Mouse (Mus musculus) induced T-regulatory cell, adult 2 months (primary cell): Measurements from ENCODE around the gene Serpina1d.
"Not testable (repeated sequence)": the region's sequence is repeated elsewhere in the genome, so short reads cannot be mapped to it uniquely, and the experiment has no call there.

Source experiments
- DNase-seq: peaks from one replicate; pipeline ENCODE4 v3.0.0-alpha.2; 2012; ENCODE audit warnings: low read depth

Serpina1d gene

DNA sequence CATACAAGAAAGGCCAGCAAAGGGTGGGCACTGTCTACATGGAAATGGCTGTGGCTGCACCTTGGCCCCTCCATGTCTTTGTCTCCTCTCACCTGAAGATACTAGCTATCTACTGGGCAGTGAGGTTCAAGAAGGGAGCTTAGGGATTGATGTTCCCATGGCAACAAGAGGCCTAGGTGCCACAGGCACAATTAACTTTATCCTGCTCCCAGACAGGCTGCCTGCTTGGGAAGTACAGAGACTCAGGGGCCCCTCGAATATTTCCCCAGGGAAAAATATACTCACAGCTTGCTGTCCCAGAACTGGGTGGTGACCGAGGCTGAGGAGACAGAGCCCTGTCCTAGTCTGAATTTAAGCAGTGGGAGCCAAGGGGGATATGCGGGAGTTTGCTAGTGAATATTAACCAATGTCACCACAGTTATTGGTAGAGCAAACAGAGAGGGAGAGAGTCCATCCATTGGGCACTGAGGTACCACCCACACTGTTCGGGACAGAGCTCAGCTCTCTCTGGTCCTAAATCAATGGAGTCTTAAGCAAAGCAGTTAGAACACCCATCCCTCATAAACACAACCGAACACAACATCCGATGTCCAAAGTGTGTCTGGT is at the start of gene Serpina1d:
Gene Serpina1d (minus strand): TSS at position 347 of the 606 bp plus-strand sequence.
- not testable (repeated sequence) for DNase-seq

- DNase-seq: not testable (repeated sequence)
These were observed 2.8 kb downstream of the Serpina1d start for GRCm38 (mm10) chr12:103770597-103770996.

DNA sequence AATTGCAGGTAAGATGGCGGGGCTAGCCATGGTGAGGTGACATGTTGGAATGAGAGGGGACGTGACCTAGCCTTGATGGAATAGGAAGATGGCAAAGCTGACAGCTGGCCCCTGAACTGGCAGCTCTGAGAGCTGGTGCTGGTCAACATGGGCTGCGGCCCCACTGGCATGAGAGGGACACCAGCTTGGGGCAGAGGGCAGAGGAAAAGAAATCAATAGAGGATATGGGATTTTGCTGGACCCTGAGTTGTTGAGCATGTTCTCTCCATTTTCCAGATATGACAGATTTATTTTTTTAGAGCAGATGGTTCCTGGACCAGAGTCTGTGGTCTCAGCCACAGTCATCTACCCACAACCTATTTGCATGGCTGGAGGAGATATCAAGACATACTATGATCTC is 10.3 kb downstream of the Serpina1d start:
- not testable (repeated sequence) for DNase-seq

- DNase-seq: not testable (repeated sequence)
These were observed 13.1 kb downstream of the Serpina1d start for GRCm38 (mm10) chr12:103760316-103760715.

GRCm38 (mm10) chr12:103745957-103746356 is 27.4 kb downstream of the Serpina1d start:
- not testable (repeated sequence) for DNase-seq

- DNase-seq: not testable (repeated sequence)
These were observed 35.4 kb downstream of the Serpina1d start for GRCm38 (mm10) chr12:103737791-103738580.

- DNase-seq: not testable (repeated sequence)
These were observed 37.8 kb downstream of the Serpina1d start for GRCm38 (mm10) chr12:103735566-103735965.

- not testable (repeated sequence) for DNase-seq
These were observed 38.3 kb downstream of the Serpina1d start for GRCm38 (mm10) chr12:103735101-103735500.
